Mouse (Mus musculus) mammary gland, adult 2 months (tissue): Measurements from ENCODE around the gene Gm16429. TPM values are rescaled to one million over a fixed set of nuclear protein-coding genes. Genes with fewer than 3 reads are reported as not detected.

Experiments used
- polyA plus RNA-seq: library from polyadenylated mRNA; depleted of rRNA; stranded (reverse); fragments of >200 nt; gene quantifications from 2 replicates; pipeline ENCODE4 v1.2.3, GENCODE M21; 2012; ENCODE audit warnings: low replicate concordance; rRNA removed

The Gm16429 gene
- not detected in 2 replicates for polyA plus RNA-seq

DNA sequence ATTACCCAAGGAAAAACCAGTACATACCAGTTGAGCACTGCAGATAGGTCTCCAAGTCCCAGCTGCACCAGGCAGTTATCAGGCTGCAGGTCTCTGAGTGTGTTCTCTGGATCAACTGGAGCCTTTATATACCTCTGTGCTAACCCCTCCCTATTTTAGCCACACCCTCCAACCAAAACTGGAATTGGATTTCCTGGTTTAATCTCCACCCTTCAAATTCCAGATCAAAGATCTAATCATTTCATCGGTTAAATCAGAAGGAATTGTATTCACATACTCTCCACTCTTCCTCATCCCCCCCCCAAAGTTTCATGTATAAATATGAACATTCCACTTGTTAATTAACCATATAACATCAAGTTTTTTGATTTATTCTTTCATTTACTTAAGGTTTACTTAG, at the start of gene Gm16429:
TSS of gene Gm16429 (minus strand) at position 101 of the 400 bp plus-strand sequence.

Other genes with a start within 250 kb of the Gm16429 start
- gene Gm7792, start 85.3 kb downstream of the Gm16429 start, polyA plus RNA-seq, result not detected in 2 replicates
- gene BC061212, start 141.5 kb upstream of the Gm16429 start, polyA plus RNA-seq, result not detected in 2 replicates
- gene Gm6351, start 147.3 kb upstream of the Gm16429 start, polyA plus RNA-seq, result not detected in 2 replicates